Mouse (Mus musculus): Measurements from ENCODE around the gene Adam29. TPM values are rescaled to one million over a fixed set of nuclear protein-coding genes. Genes with fewer than 3 reads are reported as not detected.

The Adam29 gene
- polyA plus RNA-seq (2014; fragmentation: Nextera tagmentation; extraction: Ambion mirVana), result not detected in 2 replicates

- Histone ChIP-seq H3K4me1 (ENCODE audit: control insufficient read depth, insufficient read depth, low read length) (no peaks in the 10 kb centered on the region), H3K4me3 (ENCODE audit: low read depth, low read length) (no peak within 1 kb of the TSS), H3K27ac (replicated peaks; ENCODE audit: low read depth, low read length) (no peak within 1 kb of the TSS), H3K9me3 (replicated peaks; ENCODE audit: control insufficient read depth, low read length) (no peaks in the 10 kb centered on the region), H3K9ac (replicated peaks; ENCODE audit: low read length) (no peak within 1 kb of the TSS), H3K36me3 (replicated peaks; ENCODE audit: control insufficient read depth, insufficient read depth, low read depth, low read length) (no peaks in the 10 kb centered on the region), H3K27me3 (ENCODE audit: control insufficient read depth, insufficient read depth, low read length) (no peaks in the 10 kb centered on the region), H3K4me2 (ENCODE audit: low read depth, low read length) (no peak within 1 kb of the TSS)
- DNase-seq (ENCODE audit: low spot score), result no peak
- WGBS, result 76% methylated on average over 1 of the region's 1 CpGs
- ATAC-seq (replicated peaks; ENCODE audit: insufficient number of reproducible peaks, low FRiP score, low TSS enrichment, low read depth), result no peak
These were observed at the start of gene Adam29 for GRCm38 (mm10) chr8:55906848-55907247. Gene Adam29 (minus strand): TSS chr8:55906948.

- peak; percentile 84 for DNase-seq (ENCODE audit: low spot score)
- no peaks in the 10 kb centered on the region for H3K36me3 ChIP-seq (replicated peaks; ENCODE audit: control insufficient read depth, insufficient read depth, low read depth, low read length)
- WGBS, result 1% methylated on average over 8 of the region's 8 CpGs
- peak; percentile 83 for ATAC-seq (replicated peaks; ENCODE audit: insufficient number of reproducible peaks, low FRiP score, low TSS enrichment, low read depth)
- no peaks in the 10 kb centered on the region for H3K4me1 ChIP-seq (ENCODE audit: control insufficient read depth, insufficient read depth, low read length)
- H3K27me3 ChIP-seq (ENCODE audit: control insufficient read depth, insufficient read depth, low read length), result no peaks in the 10 kb centered on the region
- peak overlapping the region; percentile 15; the same call in 1 of the 2 replicates for H3K4me3 ChIP-seq (ENCODE audit: low read depth, low read length)
- no peak overlapping the region for H3K27ac ChIP-seq (replicated peaks; ENCODE audit: low read depth, low read length)
- no peaks in the 10 kb centered on the region for H3K9me3 ChIP-seq (replicated peaks; ENCODE audit: control insufficient read depth, low read length)
- H3K4me2 ChIP-seq (ENCODE audit: low read depth, low read length), result peak overlapping the region; percentile 22
- H3K9ac ChIP-seq (replicated peaks; ENCODE audit: low read length), result no peak overlapping the region
These were observed 33.8 kb upstream of the Adam29 start for GRCm38 (mm10) chr8:55940526-55940880.

- ATAC-seq (replicated peaks; ENCODE audit: insufficient number of reproducible peaks, low FRiP score, low TSS enrichment, low read depth) (peak; percentile 92), DNase-seq (ENCODE audit: low spot score) (peak; percentile 56)
- Histone ChIP-seq H3K27ac (replicated peaks; ENCODE audit: low read depth, low read length) (no peak within 1 kb of the TSS), H3K4me2 (ENCODE audit: low read depth, low read length) (peak within 1 kb of the TSS; percentile 22), H3K9me3 (replicated peaks; ENCODE audit: control insufficient read depth, low read length) (no peaks in the 10 kb centered on the region), H3K9ac (replicated peaks; ENCODE audit: low read length) (no peak within 1 kb of the TSS), H3K4me1 (ENCODE audit: control insufficient read depth, insufficient read depth, low read length) (no peaks in the 10 kb centered on the region), H3K27me3 (ENCODE audit: control insufficient read depth, insufficient read depth, low read length) (no peaks in the 10 kb centered on the region), H3K36me3 (replicated peaks; ENCODE audit: control insufficient read depth, insufficient read depth, low read depth, low read length) (no peaks in the 10 kb centered on the region), H3K4me3 (ENCODE audit: low read depth, low read length) (peak within 1 kb of the TSS; percentile 15; the same call in 1 of the 2 replicates)
- 12% methylated on average over 11 of the region's 11 CpGs for WGBS
These were observed 33.2 kb upstream of the Adam29 start, which contains the start of gene Glra3 for GRCm38 (mm10) chr8:55939870-55940525. Gene Glra3 (plus strand): TSS chr8:55940460.

Other genes with a start within 250 kb of the Adam29 start
- 0.13 TPM in 1 of 2 replicates, not detected in the other for gene Glra3, start 33.5 kb upstream of the Adam29 start, polyA plus RNA-seq (2014; fragmentation: Nextera tagmentation; extraction: Ambion mirVana)